Mouse (Mus musculus) midbrain, postnatal 0 days (tissue): ENCODE measurements at regions not wholly inside any gene's neighbourhood (a gene's known extent, or its start where the extent isn't known, plus 50 kb on each side); places are given as distances from the start of the nearest gene placed in this dataset.

Source experiments
- ATAC-seq: fragments of 200-750 bp; cut with Nextera tagmentation; 2 replicates; pipeline ENCODE4 v1.8.0; 2017; ENCODE audit warnings: moderate number of reproducible peaks, mild to moderate bottlenecking, moderate TSS enrichment, moderate library complexity; ENCODE audit not compliant: low FRiP score
- DNase-seq: peaks from one replicate; pipeline ENCODE4 v3.0.0-alpha.2; 2015; ENCODE audit warnings: low spot score
- H3K27ac ChIP-seq: fragments of 300-500 bp; sonication (generic); 2 replicates; pipeline ENCODE4 v1.5.1; 2014; ENCODE audit warnings: low read depth, mild to moderate bottlenecking, low read length, mixed read lengths
- H3K27me3 ChIP-seq: fragments of 300-500 bp; sonication (generic); 2 replicates; pipeline ENCODE4 v1.6.1; 2014; ENCODE audit warnings: low read length, control low read depth, mixed read lengths; ENCODE audit not compliant: insufficient read depth
- H3K36me3 ChIP-seq: fragments of 300-500 bp; sonication (generic); 2 replicates; pipeline ENCODE4 v1.6.1; 2014; ENCODE audit warnings: low read length, control low read depth, mixed read lengths; ENCODE audit not compliant: insufficient read depth
- H3K4me1 ChIP-seq: fragments of 300-500 bp; sonication (generic); 2 replicates; pipeline ENCODE4 v1.6.1; 2014; ENCODE audit warnings: mild to moderate bottlenecking, control low read depth, antibody characterized with exemption, low read length, mixed read lengths; ENCODE audit not compliant: insufficient read depth
- H3K4me2 ChIP-seq: fragments of 300-500 bp; sonication (generic); 2 replicates; pipeline ENCODE4 v1.6.1; 2014; ENCODE audit warnings: low read depth, mild to moderate bottlenecking, low read length, mixed read lengths; ENCODE audit not compliant: poor library complexity, severe bottlenecking
- H3K4me3 ChIP-seq: fragments of 300-500 bp; sonication (generic); 2 replicates; pipeline ENCODE4 v1.5.1; 2014; ENCODE audit warnings: low read depth, mild to moderate bottlenecking, low read length, moderate library complexity
- H3K9ac ChIP-seq: fragments of 300-500 bp; sonication (generic); replicated peaks from 2 replicates; pipeline ENCODE4 v1.6.1; 2014; ENCODE audit warnings: mild to moderate bottlenecking, low read length, moderate library complexity, mixed read lengths; ENCODE audit not compliant: poor library complexity, severe bottlenecking
- H3K9me3 ChIP-seq: fragments of 300-500 bp; sonication (generic); 2 replicates; pipeline ENCODE4 v1.6.1; 2016; ENCODE audit warnings: low read length, control low read depth
- CTCF ChIP-seq: IDR thresholded peaks from 2 replicates; pipeline ENCODE4 v1.5.1; 2016; ENCODE audit warnings: antibody characterized with exemption, mild to moderate bottlenecking
- WGBS: fragments of 180-500 bp; shearing (Covaris S2); extraction: QIAGEN DNeasy Blood & Tissue Kit; methylation state at CpG from one replicate; pipeline ENCODE4 v1.1.7; 2014; 5-methylcytosine and 5-hydroxymethylcytosine counted together

DNA sequence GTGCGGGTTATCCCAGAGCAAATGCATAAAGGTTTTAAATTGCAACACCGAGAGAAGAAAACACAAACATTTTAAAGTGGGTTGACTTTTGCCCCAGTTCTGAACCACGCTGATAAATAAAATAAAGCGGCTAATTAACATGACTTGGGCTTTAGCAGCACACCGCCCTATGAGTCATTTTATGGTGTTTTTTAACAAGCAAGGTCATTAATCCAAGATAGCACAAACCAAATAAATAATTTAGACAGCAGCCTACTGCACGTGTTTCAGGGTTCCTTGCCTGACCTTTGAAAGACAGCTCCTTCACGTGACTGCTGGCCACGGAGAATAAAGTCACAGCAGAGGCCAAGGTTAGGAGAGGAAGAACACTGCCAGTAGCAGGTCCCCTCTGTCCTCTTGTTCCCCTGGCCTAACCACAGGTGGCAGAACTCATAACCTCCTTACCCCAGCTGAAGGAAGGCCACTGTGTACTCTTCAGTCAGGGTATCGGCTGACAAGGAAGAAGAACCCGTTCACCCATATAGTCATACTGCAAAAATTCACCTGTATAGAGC is 371.8 kb upstream of the Acvr2a start:
- no peaks in the 10 kb centered on the region for H3K9me3 ChIP-seq
- DNase-seq (no peak), ATAC-seq (no peak)
- no peaks in the 10 kb centered on the region for H3K27me3 ChIP-seq
- H3K4me3 ChIP-seq = no peak overlapping the region
- H3K36me3 ChIP-seq = no peaks in the 10 kb centered on the region
- TF ChIP-seq CTCF = no peak
- no peak overlapping the region for H3K4me2 ChIP-seq
- no peak overlapping the region for H3K9ac ChIP-seq
- WGBS = 75% methylated on average over 10 of the region's 10 CpGs
- H3K27ac ChIP-seq = no peak overlapping the region
- H3K4me1 ChIP-seq = no peaks in the 10 kb centered on the region

DNA sequence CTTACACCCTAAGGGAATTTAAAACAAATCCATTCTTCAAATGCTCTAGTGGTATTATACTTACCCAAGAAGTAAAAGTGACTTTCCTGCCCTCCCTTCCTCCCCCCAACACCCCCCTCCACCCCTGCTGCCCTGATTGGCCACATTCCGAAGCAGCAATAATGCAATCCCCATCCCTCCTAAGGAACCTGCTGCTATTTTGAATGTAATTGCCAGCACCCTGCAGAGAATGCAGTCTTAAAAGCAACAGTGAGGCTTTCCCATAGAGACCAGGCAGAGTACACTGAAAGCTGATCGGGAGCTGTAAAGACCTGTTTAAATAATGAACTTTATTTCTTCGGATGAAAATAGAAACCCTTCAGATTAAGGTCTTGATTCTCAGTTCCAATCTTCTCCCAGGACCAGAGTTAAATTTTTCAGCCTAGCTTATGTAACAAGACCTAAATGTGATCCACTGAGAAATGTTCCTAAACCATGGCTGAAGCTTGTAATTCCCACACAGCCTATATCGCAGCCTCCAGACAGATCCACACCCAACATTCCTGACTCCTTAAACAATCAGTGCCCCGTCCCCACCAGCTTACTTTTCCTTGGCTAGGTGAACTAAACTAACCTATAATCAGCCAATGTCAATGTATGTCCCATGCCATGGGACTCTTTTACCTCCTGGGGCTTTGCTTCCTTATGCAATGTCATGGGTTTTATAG is 367.9 kb upstream of the Acvr2a start:
- Histone ChIP-seq H3K27ac (no peak overlapping the region), H3K4me3 (no peak overlapping the region), H3K9ac (no peak overlapping the region), H3K36me3 (no peaks in the 10 kb centered on the region), H3K27me3 (no peaks in the 10 kb centered on the region), H3K4me2 (no peak overlapping the region), H3K4me1 (no peaks in the 10 kb centered on the region), H3K9me3 (no peaks in the 10 kb centered on the region)
- no peak for DNase-seq
- TF ChIP-seq CTCF = no peak
- WGBS = 15% methylated on average over 5 of the region's 5 CpGs
- ATAC-seq = no peak

- no peaks in the 10 kb centered on the region for H3K9me3 ChIP-seq
- no peak overlapping the region for H3K27ac ChIP-seq
- H3K36me3 ChIP-seq = no peaks in the 10 kb centered on the region
- H3K4me3 ChIP-seq = no peak overlapping the region
- DNase-seq = no peak
- no peak overlapping the region for H3K9ac ChIP-seq
- H3K4me2 ChIP-seq = no peak overlapping the region
- no peak for TF ChIP-seq CTCF
- 57% methylated on average over 5 of the region's 5 CpGs for WGBS
- no peaks in the 10 kb centered on the region for H3K27me3 ChIP-seq
- no peak for ATAC-seq
- H3K4me1 ChIP-seq = no peaks in the 10 kb centered on the region
Observed at GRCm38 (mm10) chr2:48446617-48447016, 367.3 kb upstream of the Acvr2a start.

- no peak for DNase-seq
- no peak for TF ChIP-seq CTCF
- H3K27ac ChIP-seq = no peak overlapping the region
- WGBS = 87% methylated on average over 7 of the region's 7 CpGs
- H3K4me3 ChIP-seq = no peak overlapping the region
- no peaks in the 10 kb centered on the region for H3K27me3 ChIP-seq
- ATAC-seq = no peak
- no peak overlapping the region for H3K9ac ChIP-seq
- H3K9me3 ChIP-seq = no peaks in the 10 kb centered on the region
- no peaks in the 10 kb centered on the region for H3K36me3 ChIP-seq
- no peaks in the 10 kb centered on the region for H3K4me1 ChIP-seq
- no peak overlapping the region for H3K4me2 ChIP-seq
Observed at GRCm38 (mm10) chr2:48449165-48449842, 364.6 kb upstream of the Acvr2a start.

DNA sequence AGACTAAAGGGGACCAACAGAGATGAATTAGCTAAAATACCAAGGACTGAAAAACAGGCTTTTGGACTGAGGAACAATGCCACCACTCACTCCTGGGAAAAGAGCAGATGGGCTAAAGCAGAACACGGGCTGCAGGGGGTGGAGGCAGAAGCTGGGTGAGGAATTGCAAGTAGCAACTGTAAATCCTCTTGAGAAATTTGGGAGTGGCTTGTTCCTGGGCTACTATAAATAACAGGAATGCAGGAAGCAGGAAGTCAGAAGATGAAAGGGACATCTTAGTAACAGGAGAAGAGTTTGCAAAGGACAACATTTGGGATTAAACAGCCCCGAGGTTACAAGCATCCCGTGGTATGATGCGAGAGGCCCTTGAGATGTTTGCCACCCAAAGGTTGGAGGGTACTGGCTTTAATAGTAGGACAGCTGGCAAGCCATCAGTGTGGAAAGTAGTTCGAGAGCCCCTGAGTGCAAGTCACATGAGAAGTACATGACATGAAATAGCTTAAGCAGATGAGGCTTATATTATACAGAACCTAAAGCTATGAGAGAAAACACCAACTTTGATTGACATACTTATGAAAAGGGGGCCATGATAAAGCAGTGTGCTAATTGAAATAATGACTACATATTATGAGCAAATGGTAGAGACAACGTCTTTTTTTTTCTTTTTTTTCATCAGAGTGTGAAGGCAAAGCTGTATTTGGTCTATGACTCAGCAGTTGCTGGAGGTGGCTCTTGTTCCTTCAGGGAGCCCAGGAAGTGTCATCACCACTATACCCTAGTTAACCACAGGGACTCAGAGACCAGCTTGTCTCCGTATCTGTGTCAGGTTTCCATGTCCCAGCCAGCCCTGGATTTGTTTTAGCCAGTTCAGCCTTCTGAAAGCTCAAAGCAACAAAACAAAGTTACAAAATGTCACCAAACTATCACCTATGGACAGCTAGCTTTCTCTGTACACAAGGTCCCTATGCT is 357.6 kb upstream of the Acvr2a start:
- no peak for TF ChIP-seq CTCF
- Histone ChIP-seq H3K27ac (no peak overlapping the region), H3K4me3 (no peak overlapping the region), H3K4me2 (no peak overlapping the region), H3K4me1 (no peaks in the 10 kb centered on the region), H3K27me3 (no peaks in the 10 kb centered on the region), H3K9me3 (no peaks in the 10 kb centered on the region), H3K36me3 (no peaks in the 10 kb centered on the region), H3K9ac (no peak overlapping the region)
- ATAC-seq (no peak), DNase-seq (no peak)
- 54% methylated on average over 7 of the region's 7 CpGs for WGBS
